Mouse (Mus musculus) heart, postnatal 25 days (tissue): ENCODE results near the gene Mypop. TPM values are rescaled to one million over a fixed set of nuclear protein-coding genes. Genes with fewer than 3 reads are reported as not detected.

Source experiments
- DNase-seq: peaks from one replicate; pipeline ENCODE4 v3.0.0; 2022; ENCODE audit warnings: low spot score
- intact Hi-C: fragments of 180-260 bp; cut with DNase I; formaldehyde crosslinking; loops from one replicate; pipeline ENCODE4 v1.15.1; 2025
- total RNA-seq, 2 experiments: library from RNA; stranded (reverse); gene quantifications; 2 replicates each; pipeline ENCODE4 v1.2.3; 2021

The Mypop gene
- total RNA-seq = 1 to 10 TPM; 3.2 to 4.0 TPM

DNA sequence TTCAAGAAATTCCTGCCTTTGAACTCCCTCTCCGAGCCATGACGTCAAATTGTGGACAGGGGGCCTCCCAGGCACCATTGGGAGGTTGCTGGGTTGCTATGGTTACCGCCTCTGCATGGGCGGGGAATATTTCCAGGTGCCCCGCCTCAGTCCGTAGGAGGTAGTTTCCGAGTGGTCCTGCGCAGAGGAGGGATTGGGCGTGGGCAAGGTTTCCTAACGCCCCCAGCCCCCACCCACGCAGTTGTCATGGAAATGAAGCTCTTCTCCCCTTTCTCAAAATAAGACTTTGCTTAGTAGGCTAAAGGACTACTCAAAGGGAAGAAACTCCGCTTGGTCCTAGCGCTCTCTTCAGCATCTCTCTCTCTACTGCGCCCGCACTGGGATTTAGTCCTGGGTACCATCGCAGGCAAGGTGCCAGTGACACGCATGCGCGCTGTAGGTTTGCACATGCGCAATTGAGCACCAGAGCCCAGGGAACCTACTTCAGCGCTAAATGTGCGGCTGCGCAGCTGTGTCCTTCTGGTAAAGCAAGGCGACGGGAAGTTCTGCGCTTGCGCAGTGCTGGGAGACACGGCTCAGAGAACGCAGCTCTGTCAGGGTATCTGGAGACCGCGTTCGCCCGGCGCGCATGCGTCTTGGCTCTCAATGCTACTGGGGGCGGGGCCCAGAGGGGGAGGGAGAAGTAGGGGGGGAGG lies at the start of gene Mypop:
Gene Mypop (plus strand): TSS at position 645 of the 695 bp plus-strand sequence.
- intact Hi-C loops = no loop called here
- peak; percentile 99 for DNase-seq

DNA sequence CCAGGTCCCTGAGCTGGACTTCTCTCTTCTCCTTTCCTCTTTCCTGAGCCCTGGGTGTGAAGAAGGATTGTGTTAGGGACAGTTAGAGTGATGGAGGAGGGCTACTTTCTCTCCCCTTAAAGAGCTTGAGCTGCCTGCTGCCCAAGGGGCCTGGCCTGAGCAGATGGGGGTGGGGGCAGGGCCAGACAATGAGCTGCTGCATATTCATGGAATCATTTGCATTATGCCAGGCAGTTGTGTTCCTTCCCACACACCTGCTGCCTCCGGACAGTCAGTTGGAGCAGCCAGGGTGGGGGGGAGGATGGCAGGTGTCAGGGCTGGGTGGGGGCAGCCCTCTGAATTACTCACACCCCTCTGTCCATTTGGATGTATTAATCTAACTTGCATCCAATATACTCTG lies 48.7 kb upstream of the Mypop start:
- no peak for DNase-seq
- intact Hi-C loops = no loop called here

DNA sequence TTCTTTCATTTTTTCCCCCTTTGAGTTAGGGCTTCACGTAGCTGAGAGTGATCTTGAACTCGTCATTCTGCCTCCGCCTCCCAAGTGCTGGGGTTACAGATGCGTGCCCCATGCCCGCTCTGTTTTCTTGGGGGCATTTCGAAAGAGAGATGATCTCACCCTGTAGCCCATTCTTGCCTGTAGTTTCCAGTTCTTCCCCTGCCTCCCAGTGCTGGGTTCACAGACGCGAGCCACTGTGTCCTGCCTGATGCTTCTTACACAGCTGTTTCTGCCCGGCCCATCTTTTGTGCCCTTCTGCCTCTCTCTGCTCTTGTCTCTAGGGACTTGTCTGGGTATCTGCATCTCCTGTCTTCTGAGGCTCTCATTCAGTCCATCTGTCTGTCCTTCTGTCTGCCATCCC lies 48.2 kb upstream of the Mypop start:
- intact Hi-C loops = no loop called here

DNA sequence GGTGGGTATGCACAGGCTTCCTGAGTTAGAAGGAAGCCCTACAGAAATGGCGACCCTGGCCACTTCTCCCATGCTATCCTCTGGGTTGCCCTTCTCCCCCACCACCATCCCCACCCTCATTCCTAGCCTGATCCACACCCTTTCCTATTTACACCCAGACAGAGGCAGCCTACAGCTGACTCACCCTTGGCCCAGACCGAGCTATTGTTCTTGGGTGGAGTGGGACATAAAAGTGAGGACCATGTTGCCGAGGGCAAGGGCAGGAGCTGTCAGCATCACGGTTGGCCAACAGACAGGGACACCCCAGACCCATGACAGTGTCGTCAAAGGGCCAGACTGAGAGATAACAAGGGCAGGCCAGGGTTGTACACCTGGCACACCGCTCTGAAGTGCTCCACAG lies 42.9 kb upstream of the Mypop start:
- DNase-seq = peak; percentile 72
- intact Hi-C loops = loop anchor here (1.0 kb wide), 2 partner anchors 10 to 21 kb away; no protein-coding TSS in a partner anchor

More for the DNA sequence above, 48.2 kb upstream of the Mypop start:
- DNase-seq = no peak

DNA sequence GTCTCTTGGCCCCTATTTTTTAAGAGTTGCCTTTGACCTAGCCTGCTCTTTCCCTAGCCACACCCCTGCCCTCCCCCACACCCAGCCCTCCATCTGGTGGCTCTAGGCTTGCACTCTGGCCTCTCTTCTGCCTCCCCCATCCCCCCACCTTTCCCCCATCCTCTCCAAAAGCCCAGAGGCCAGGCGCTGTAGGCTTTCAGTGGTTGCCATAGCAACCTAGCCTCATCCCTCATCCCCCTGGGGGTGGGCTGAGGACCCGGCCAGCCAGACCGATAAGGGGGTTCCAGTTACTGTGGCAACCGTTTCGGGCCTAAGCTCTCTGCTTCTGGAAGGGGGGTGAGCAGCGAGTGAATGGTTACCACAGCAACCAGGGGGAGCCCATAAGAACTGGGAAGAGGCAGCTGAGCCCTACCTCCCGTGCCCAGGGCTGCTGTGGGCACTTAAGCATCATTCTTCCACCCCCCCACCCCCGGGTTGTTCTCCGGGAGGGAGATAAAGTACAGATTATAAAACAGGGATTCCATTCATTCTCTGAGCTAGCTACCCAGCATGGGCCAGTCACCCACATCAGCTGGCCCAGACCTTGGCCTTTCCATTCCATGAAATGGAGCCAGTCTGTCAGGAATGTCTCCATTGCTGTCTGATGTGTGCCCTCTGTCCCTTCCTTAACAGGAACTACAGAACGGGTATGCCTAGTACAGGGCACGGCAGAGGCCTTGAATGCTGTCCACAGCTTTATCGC lies 41.1 kb upstream of the Mypop start:
- no peak for DNase-seq
- intact Hi-C loops = no loop called here

DNA sequence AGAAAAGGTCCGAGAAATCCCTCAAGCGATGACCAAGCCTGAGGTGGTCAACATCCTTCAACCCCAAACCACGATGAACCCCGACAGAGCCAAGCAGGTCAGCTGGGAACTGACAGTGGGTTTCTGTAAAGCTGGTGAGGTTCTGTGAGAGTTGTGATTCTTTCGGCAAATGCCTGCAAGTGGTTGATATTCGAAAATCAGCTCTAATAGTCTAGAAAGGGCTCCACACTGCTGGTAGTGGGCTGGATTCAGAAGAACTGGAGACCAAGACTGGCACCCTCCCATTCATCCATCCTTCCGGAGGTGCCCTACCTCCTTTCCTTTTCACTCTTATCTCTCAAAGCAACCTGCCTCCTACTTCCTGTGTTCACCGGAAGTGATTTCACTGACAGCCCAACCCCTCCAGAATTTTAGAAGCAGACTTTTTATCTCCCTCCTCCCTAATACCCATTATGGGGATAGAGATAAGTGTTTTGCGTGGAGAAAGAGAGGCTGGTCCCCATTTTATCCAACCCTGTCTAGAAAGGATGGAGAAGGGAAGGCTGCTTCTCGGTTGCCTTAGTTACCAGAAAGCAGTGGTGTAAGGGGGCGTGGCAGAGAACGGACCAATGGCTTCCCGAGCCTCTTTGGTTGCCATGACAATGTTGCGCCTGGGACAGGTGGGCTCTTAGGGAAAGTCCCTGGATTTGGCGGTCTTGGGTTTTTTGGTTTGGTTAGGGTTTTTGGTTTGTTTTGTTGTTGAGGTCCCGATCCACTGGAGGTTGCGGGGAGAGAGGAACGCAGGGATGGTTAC lies 40.3 kb upstream of the Mypop start:
- DNase-seq = no peak
- intact Hi-C loops = no loop called here

DNA sequence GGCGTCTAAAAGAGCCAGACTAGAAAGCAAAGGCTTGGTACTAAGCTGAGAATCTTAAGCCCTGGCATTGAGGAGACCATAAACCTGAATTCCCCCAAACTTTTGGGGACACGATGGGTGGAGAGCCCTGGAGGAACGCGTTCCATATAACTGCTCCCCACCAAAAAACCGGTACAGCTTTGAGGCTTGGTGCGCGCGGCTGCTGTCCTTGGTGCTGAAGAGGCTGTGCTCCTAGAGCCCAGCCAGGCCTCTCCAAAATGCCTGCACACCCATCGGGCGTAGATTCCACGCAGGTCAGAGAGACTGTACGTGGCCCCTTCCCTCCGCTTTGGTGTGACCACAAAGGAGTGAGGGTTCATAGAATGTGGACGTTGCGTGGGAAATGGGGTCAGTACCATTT lies 39.6 kb upstream of the Mypop start:
- intact Hi-C loops = no loop called here
- DNase-seq = no peak

DNA sequence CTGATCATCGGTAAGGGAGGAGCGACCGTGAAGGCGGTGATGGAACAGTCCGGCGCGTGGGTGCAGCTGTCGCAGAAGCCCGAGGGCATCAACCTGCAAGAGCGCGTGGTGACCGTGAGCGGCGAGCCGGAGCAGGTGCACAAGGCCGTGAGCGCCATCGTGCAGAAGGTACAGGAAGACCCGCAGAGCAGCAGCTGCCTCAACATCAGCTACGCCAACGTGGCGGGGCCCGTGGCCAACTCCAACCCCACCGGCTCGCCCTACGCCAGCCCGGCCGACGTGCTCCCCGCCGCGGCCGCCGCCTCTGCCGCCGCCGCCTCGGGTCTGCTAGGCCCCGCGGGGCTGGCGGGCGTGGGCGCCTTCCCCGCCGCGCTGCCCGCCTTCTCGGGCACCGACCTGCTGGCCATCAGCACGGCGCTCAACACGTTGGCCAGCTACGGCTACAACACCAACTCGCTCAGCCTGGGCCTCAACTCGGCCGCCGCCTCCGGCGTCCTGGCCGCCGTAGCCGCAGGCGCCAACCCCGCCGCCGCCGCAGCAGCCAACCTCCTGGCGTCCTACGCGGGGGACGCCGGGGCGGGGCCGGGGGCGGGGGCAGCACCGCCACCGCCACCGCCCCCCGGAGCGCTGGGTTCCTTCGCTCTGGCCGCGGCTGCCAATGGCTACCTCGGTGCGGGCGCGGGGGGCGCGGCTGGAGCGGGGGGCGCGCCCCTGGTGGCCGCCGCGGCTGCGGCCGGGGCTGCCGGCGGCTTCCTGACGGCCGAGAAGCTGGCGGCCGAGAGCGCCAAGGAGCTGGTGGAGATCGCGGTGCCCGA lies 33.3 kb upstream of the Mypop start:
- peak; percentile 34 for DNase-seq
- intact Hi-C loops = loop anchor here (1.0 kb wide), 1 partner anchor 9 kb away; no protein-coding TSS in a partner anchor

DNA sequence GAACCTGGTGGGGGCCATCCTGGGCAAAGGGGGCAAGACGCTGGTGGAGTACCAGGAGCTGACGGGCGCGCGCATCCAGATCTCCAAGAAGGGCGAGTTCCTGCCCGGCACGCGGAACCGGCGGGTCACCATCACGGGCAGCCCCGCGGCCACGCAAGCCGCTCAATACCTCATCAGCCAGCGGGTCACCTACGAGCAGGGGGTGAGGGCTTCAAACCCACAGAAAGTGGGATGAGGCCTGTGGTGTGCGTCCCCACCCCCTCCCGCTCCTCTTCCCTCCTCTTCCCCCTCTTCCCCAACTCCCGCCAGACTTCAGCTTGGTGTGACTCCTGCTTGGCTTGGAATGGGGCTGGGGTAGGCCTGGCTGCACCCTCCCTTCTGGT lies 32.7 kb upstream of the Mypop start:
- DNase-seq = no peak
- intact Hi-C loops = loop anchor here (1.0 kb wide), 1 partner anchor 10 kb away; no protein-coding TSS in a partner anchor

DNA sequence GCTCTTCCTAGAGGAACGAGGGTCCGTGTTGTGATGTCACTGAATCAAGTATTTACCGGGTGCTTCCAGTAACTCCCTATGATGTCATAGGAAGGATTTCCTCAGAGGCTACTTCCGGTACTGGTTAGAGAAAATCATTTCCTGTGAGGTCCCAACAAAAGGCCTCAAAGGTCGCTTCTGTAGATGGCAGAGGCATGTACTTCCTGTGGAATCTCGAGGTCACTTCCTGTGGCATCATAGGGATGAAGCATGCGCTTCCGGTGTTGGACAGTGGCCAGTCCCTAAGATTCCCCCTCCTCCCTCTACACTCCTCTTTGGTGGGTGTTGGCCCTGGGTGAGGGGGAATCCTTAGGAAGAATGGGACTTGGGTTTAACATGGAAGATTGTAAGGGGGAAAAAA lies 31.6 kb upstream of the Mypop start:
- no peak for DNase-seq
- intact Hi-C loops = no loop called here

DNA sequence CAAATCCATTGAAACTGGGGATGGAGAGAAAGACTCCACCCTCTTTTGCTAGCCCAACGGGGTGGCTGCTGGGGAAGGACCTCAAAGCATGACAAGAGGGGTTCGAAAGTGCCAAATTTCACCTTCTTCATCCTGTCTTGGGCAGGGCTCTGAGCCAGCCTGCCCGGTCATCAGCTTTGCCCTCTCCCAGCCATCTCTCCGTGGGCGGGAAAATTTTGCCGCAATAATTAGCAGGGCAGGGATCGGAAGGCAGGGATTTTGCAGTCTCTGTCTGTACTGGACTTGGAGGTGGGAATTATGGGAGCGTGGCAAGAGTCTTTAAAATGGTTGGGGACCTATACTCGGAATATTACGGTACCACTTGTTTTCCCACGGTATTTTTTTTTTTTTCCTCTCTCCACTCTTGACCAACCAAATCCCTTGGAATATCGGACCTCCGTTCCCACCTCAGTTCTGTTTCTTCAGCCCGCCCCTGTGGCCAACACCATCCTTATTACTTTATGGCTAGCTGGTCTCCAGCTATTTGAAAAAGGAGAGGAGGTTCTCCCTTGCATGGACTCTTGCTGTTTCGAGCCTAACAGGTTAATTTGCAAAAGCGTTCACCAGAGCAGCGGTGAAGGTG lies 28.8 kb upstream of the Mypop start:
- intact Hi-C loops = loop anchor here (5.0 kb wide), 1 partner anchor 55 kb away; no protein-coding TSS in a partner anchor
- no peak for DNase-seq

DNA sequence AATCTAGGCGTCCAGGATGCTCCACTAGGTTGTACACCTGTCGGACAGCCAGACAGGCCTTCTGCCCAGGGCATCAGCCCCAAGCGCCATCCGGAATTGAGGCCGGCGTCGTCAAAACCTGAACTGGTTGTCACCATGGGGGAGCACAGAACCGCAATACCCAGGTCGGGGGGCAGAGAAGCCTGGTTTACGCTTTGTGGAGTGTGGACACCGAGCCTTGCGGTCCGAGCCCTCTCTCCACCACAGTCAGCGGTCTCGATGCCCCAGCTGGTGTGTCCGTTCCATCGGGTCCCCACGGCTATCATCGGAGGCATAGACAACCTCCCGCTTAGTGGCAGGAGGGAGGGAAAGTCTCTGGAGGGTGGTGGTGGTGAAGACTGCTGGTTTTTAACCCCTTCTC lies 28.2 kb upstream of the Mypop start:
- intact Hi-C loops = loop anchor here (5.0 kb wide), 1 partner anchor 55 kb away; no protein-coding TSS in a partner anchor

DNA sequence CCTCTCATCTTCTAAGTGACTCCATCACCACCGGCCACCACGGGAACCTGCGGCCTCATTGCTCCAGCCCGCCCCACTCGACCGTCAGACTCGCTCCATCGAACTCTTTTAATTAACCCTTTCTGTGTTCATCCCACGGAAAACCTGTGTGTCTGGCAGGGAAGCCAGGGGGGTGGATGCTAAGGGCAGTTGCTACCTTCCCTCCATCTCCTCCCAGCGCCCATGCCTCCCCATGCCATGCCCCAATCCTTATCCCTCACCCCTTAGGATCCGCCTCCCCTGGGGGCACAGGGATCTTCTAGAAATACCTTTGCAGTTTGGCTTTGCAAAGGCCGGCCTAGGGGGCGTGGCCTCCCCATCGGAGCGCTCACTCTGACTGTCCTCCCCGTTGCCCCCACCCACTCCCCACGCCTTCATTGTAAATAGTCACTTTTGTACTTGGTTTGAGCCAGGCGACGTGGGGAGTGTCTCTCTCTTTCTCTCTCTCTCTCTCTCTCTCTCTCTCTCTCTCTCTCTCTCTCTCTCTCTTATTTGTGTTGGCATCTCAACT lies 27.7 kb upstream of the Mypop start:
- intact Hi-C loops = loop anchor here (5.0 kb wide), 1 partner anchor 56 kb away; no protein-coding TSS in a partner anchor
- DNase-seq = no peak

More for the DNA sequence above, 28.2 kb upstream of the Mypop start:
- DNase-seq = no peak

DNA sequence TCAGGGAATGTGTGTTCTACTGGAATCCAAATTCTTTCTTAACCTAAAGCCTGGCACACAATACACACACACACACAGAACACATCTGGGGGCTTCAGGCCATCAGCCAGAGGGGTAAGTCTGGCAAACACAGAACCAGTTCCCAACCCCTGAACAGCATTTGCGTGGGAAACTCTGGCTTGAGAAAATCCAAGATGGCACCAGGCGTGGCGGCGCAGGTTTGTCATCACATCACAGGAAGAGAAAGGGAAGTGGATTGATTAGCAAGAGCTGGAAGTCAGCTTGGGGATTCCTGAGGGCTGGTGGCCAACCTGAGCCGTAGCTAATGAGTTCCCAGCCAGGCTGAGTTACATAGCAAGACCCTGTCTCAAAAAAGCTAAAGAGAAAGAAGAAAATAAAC lies 25.7 kb upstream of the Mypop start:
- DNase-seq = no peak
- intact Hi-C loops = loop anchor here (5.0 kb wide), 1 partner anchor 68 kb away; no protein-coding TSS in a partner anchor

DNA sequence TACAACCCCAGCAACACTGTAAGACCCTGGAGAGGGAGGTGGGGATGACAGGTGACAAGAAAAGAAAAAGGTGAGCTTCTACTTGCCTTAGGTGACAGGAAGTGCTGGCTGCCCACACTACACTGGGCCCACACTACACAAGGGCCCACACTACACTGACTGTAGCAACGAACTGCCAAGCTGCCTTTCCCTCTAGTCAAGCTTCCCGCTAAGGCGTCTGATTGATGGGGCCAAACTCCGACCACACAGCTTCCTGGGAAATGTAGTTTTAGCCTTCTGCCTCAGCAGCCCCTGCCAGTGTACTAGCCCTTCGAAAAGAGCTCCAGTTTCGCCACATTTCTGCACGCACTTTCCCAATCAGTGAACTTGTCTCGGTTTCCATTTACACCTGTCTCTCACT lies 23.4 kb upstream of the Mypop start:
- DNase-seq = no peak
- intact Hi-C loops = loop anchor here (5.0 kb wide), 1 partner anchor 70 kb away; no protein-coding TSS in a partner anchor

DNA sequence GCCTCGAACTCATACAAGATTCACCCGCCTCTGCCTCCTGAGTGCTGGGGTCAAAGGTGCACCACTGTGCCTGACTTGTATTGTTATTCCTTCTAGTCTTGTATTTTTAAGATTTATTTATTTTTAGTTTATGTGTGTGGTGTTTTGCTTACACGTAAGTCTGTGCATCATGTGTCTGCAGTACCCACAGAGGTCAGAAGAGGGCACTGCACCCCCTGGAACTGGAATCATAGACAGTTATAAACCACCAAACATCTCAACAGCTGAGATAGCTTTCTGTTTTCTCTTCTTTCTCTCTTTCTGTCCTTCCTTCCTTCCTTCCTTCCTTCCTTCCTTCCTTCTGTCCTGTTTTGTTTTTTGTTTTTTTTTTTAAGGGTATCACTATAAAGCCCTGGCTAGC lies 20.1 kb upstream of the Mypop start:
- intact Hi-C loops = no loop called here
- DNase-seq = no peak

DNA sequence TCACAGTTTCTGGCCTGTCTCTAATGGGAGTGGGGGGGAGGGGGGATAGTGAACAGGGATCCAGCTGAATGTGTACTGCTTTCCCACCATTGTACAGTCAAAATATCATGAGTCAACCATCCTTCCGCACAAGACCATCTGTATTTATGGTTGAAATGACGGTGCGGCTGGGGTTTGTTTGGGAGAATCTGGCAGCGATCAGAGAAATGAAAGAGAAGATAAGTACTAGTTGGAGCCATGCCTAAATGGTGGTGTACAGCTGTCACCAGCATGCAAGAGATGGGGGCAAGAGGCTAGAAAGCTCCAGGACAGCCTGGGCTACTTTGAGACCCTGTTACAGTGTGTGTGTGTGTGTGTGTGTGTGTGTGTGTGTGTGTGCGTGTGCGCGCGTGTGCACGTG lies 12.7 kb upstream of the Mypop start:
- intact Hi-C loops = no loop called here
- DNase-seq = no peak

DNA sequence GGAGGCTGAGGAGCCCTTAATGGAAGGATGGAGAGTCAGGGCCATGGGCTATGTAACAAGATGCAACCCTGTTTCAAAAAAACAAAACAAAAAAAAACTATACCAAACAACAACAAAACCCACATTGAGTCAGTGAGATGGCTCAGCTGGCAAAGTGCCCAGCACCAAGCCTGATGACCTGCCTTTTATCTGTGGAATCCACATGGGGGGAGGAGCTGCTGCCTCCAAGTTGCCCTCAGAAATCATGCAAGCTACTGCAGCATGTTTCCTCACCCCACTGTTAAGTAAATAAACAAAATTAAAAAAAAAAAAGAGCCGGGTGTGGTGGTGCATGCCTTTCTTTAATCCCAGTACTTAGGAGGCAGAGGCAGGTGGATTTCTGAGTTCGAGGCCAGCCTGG lies 4.5 kb upstream of the Mypop start:
- intact Hi-C loops = no loop called here
- DNase-seq = no peak

DNA sequence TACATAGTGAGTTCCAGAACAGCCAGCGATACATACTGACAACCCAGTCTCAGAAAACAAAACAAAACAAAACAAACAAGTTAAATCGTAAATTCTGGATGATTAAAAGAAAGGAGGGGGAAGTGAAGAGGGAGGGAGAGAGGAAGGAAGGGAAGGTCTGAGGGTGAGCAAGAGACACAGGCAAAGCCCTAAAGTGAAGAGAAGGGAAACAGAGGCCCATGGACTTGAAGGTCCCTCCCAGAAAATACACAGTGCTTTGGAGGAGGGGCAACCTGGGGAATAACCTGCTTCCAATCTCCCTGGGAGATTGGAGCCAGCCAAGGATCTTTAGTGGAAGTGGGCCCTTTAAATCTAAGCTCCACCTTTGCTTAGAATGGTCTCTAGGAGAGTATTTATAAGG lies 3.9 kb upstream of the Mypop start, which contains the start of gene Nanos2:
Gene Nanos2 (plus strand): TSS at position 301 of the 400 bp plus-strand sequence.
- intact Hi-C loops = no loop called here
- DNase-seq = no peak
